Mouse (Mus musculus): ENCODE data around the gene Il22ra1. TPM values are rescaled to one million over a fixed set of nuclear protein-coding genes. Genes with fewer than 3 reads are reported as not detected.
"Not testable (repeated sequence)": the region's sequence is repeated elsewhere in the genome, so short reads cannot be mapped to it uniquely, and the experiment has no call there.

Il22ra1 gene
- polyA plus RNA-seq, 1 experiment from 2014 or later, result 0.37 TPM

DNA sequence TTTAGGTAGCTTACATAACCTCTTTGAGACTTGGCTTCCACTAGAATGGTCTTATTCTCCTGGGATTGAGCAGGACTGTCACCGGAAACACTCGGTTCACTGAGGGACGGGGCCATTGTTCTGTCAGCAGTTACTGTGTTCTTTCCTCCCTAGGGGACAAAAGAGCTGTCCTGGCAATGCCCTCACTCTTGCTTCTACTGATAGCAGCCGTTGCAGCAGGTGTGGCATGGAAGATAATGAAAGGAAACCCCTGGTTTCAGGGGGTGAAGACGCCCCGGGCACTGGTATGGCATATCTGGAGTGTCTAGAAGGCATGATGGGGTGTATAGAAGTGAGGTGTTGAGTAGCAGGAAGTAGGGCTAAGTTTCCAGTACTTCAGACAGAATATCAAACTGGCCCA, 24.0 kb upstream of the Il22ra1 start:
- H3K36me3 ChIP-seq, result no peaks in the 10 kb centered on the region
- ATAC-seq, result peak; percentile 53; the same call in 1 of the 2 replicates
- H3K4me2 ChIP-seq, result no peak overlapping the region
- WGBS (ENCODE audit: insufficient replicate concordance), result 20% methylated on average over 6 of the region's 6 CpGs
- H3K9me3 ChIP-seq (replicated peaks), result no peaks in the 10 kb centered on the region
- H3K4me1 ChIP-seq, result peaks cover 18% of the 10 kb centered on the region; the same call in 1 of the 2 replicates
- H3K27ac ChIP-seq, result no peak overlapping the region
- no peak overlapping the region for H3K4me3 ChIP-seq
- no peak overlapping the region for H3K9ac ChIP-seq
- H3K27me3 ChIP-seq (replicated peaks), result peaks cover 28% of the 10 kb centered on the region; the same call in 1 of the 2 replicates

GRCm38 (mm10) chr4:135706045-135706444, 21.9 kb upstream of the Il22ra1 start:
- Histone ChIP-seq H3K4me3 (no peak overlapping the region), H3K9me3 (replicated peaks) (no peaks in the 10 kb centered on the region), H3K36me3 (no peaks in the 10 kb centered on the region), H3K27ac (no peak overlapping the region), H3K4me1 (peaks cover 36% of the 10 kb centered on the region), H3K27me3 (replicated peaks) (peaks cover 19% of the 10 kb centered on the region; the same call in 1 of the 2 replicates), H3K4me2 (no peak overlapping the region), H3K9ac (no peak overlapping the region)
- ATAC-seq, result no peak
- WGBS (ENCODE audit: insufficient replicate concordance), result 65% methylated on average over 6 of the region's 6 CpGs

GRCm38 (mm10) chr4:135709072-135709564, 18.9 kb upstream of the Il22ra1 start:
- H3K27ac ChIP-seq, result no peak overlapping the region
- WGBS (ENCODE audit: insufficient replicate concordance), result 6% methylated on average over 8 of the region's 8 CpGs
- H3K36me3 ChIP-seq, result no peaks in the 10 kb centered on the region
- H3K4me2 ChIP-seq, result peak overlapping the region; percentile 54
- H3K9me3 ChIP-seq (replicated peaks), result no peaks in the 10 kb centered on the region
- peak; percentile 63; the same call in 1 of the 2 replicates for ATAC-seq
- H3K4me3 ChIP-seq, result peak overlapping the region; percentile 18; the same call in 1 of the 2 replicates
- H3K4me1 ChIP-seq, result peaks cover 24% of the 10 kb centered on the region
- H3K9ac ChIP-seq, result no peak overlapping the region
- peaks cover 21% of the 10 kb centered on the region; the same call in 1 of the 2 replicates for H3K27me3 ChIP-seq (replicated peaks)

- Histone ChIP-seq H3K4me1 (peaks cover 21% of the 10 kb centered on the region), H3K27ac (no peak overlapping the region), H3K36me3 (no peaks in the 10 kb centered on the region), H3K4me3 (no peak overlapping the region), H3K4me2 (0 out of 2 replicates have a peak overlapping the region, but pooled peaks have one; percentile 54), H3K9ac (peak overlapping the region; percentile 23; the same call in 1 of the 2 replicates), H3K9me3 (replicated peaks) (no peaks in the 10 kb centered on the region), H3K27me3 (replicated peaks) (peaks cover 18% of the 10 kb centered on the region; the same call in 1 of the 2 replicates)
- ATAC-seq, result no peak
- 59% methylated on average over 11 of the region's 11 CpGs for WGBS (ENCODE audit: insufficient replicate concordance)
Measured at GRCm38 (mm10) chr4:135709621-135710020, 18.4 kb upstream of the Il22ra1 start.

- Histone ChIP-seq H3K4me1 (peaks cover 21% of the 10 kb centered on the region), H3K27ac (no peak overlapping the region), H3K4me2 (no peak overlapping the region; the same call in 1 of the 2 replicates), H3K36me3 (no peaks in the 10 kb centered on the region), H3K4me3 (no peak overlapping the region), H3K27me3 (replicated peaks) (peaks cover 12% of the 10 kb centered on the region; the same call in 1 of the 2 replicates), H3K9ac (0 out of 2 replicates have a peak overlapping the region, but pooled peaks have one; percentile 9), H3K9me3 (replicated peaks) (no peaks in the 10 kb centered on the region)
- 22% methylated on average over 3 of the region's 3 CpGs for WGBS (ENCODE audit: insufficient replicate concordance)
- peak; percentile 72 for ATAC-seq
Measured at GRCm38 (mm10) chr4:135710392-135710791, 17.6 kb upstream of the Il22ra1 start.

DNA sequence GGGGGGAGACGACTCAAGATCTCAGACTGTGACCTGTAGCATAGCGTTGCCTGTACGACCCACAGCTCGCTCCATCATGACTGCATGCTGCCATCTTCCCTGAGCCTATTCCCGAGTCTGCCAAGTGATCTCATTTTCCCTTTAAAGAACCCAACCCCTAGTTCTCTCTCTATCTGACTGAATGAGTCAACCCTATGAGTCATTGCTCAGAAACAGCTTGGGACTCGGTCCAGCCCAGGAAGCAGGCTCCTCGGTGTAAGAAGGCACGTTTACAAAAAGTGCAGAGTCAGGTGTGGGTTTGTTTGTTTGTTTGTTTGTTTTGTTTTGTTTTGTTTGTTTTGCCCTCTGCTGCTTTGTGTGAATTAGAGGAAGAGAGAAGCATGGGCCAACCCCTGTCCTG, 13.2 kb upstream of the Il22ra1 start:
- H3K36me3 ChIP-seq, result no peaks in the 10 kb centered on the region
- H3K27ac ChIP-seq, result no peak overlapping the region
- no peak overlapping the region for H3K4me3 ChIP-seq
- H3K9ac ChIP-seq, result no peak overlapping the region
- H3K27me3 ChIP-seq (replicated peaks), result peaks cover 4% of the 10 kb centered on the region; the same call in 1 of the 2 replicates
- WGBS (ENCODE audit: insufficient replicate concordance), result 73% methylated on average over 8 of the region's 8 CpGs
- peaks cover 12% of the 10 kb centered on the region for H3K4me1 ChIP-seq
- ATAC-seq, result no peak
- no peaks in the 10 kb centered on the region for H3K9me3 ChIP-seq (replicated peaks)
- no peak overlapping the region for H3K4me2 ChIP-seq

GRCm38 (mm10) chr4:135716438-135716837, 11.5 kb upstream of the Il22ra1 start:
- H3K4me1 ChIP-seq; H3K4me3 ChIP-seq; H3K4me2 ChIP-seq; H3K27me3 ChIP-seq (replicated peaks); H3K36me3 ChIP-seq; H3K27ac ChIP-seq; H3K9me3 ChIP-seq (replicated peaks); ATAC-seq; H3K9ac ChIP-seq: not testable (repeated sequence)
- 86% methylated on average over 11 of the region's 11 CpGs for WGBS (ENCODE audit: insufficient replicate concordance)

DNA sequence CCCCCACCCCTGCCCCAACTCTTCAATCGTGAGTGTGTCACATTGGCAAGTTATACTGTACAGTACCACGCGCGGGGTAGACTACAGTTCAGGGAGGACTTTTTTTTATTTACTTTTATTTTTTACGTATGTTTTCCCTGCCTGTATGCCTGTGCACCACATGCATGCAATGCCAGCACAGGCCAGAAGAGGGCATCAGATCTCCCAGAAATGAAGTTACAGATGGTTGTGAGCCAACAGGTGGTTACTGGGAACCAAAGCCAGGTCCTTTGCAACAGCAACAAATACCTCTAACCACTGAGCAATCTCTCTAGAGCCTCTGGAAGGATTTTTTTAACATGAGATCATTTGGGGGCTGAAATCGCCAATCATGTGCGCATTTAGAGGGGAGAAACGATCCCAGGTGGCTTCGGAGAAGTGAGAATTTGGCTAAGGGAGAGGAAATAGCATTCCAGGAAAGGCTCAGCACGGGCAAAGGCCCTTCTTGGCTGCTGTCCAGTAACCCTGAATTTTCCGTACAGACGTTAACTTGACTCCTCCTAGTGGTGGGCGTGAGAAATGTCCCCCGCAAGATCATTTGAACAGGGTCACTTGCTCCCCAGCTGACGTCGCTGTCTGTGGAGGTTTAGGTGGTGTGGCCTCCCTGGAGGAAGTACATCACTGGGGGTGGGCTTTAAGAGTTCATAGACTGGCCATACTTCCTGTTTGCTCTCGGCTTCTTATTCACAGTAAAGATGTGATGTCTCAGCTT, 5.3 kb upstream of the Il22ra1 start:
- Histone ChIP-seq H3K9ac (no peak overlapping the region), H3K4me3 (no peak overlapping the region), H3K27ac (no peak overlapping the region), H3K4me2 (no peak overlapping the region), H3K36me3 (no peaks in the 10 kb centered on the region), H3K4me1 (peaks cover 7% of the 10 kb centered on the region), H3K9me3 (replicated peaks) (0 out of 2 replicates have a peak, but pooled peaks cover 8% of the 10 kb centered on the region), H3K27me3 (replicated peaks) (peaks cover 19% of the 10 kb centered on the region)
- WGBS (ENCODE audit: insufficient replicate concordance), result 69% methylated on average over 17 of the region's 17 CpGs
- no peak for ATAC-seq

- ATAC-seq, result no peak
- Histone ChIP-seq H3K4me2 (no peak overlapping the region), H3K36me3 (no peaks in the 10 kb centered on the region), H3K27ac (no peak overlapping the region), H3K4me1 (peaks cover 22% of the 10 kb centered on the region), H3K27me3 (replicated peaks) (peaks cover 51% of the 10 kb centered on the region), H3K9ac (no peak overlapping the region), H3K4me3 (no peak overlapping the region), H3K9me3 (replicated peaks) (0 out of 2 replicates have a peak, but pooled peaks cover 8% of the 10 kb centered on the region)
- 66% methylated on average over 11 of the region's 11 CpGs for WGBS (ENCODE audit: insufficient replicate concordance)
Measured at GRCm38 (mm10) chr4:135726416-135726815, 1.6 kb upstream of the Il22ra1 start.

- H3K36me3 ChIP-seq, result peaks cover 12% of the 10 kb centered on the region
- no peak overlapping the region for H3K4me3 ChIP-seq
- no peak for ATAC-seq
- H3K9me3 ChIP-seq (replicated peaks), result 0 out of 2 replicates have a peak, but pooled peaks cover 6% of the 10 kb centered on the region
- H3K27me3 ChIP-seq (replicated peaks), result peaks cover 46% of the 10 kb centered on the region
- no peak overlapping the region for H3K9ac ChIP-seq
- H3K27ac ChIP-seq, result no peak overlapping the region
- H3K4me2 ChIP-seq, result no peak overlapping the region
- 69% methylated on average over 9 of the region's 9 CpGs for WGBS (ENCODE audit: insufficient replicate concordance)
- H3K4me1 ChIP-seq, result peaks cover 22% of the 10 kb centered on the region
Measured at GRCm38 (mm10) chr4:135730204-135730603, 2.2 kb downstream of the Il22ra1 start.

DNA sequence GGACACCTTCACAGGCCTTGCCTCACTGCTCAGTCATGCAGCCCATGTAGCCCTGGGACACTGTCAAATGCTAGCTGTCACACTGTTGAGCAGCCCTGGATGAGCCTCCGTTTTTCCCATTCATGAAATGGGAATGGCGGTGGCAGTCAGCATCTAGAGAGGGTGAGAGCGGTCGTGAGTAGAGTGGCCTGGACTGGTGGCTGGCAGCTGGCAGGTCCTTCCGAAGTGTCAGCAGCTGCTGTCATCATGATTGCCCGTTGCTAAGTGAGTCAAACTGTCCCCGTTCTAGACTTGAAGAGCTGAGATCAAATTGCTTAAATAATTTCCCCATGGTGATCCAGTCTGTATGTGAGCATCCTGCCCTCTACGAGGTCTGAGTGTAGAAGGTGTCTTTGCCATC, 3.0 kb downstream of the Il22ra1 start:
- Histone ChIP-seq H3K36me3 (peaks cover 16% of the 10 kb centered on the region), H3K4me3 (no peak overlapping the region), H3K27me3 (replicated peaks) (peaks cover 46% of the 10 kb centered on the region), H3K4me2 (no peak overlapping the region), H3K4me1 (peaks cover 22% of the 10 kb centered on the region), H3K27ac (no peak overlapping the region), H3K9ac (no peak overlapping the region), H3K9me3 (replicated peaks) (0 out of 2 replicates have a peak, but pooled peaks cover 6% of the 10 kb centered on the region)
- ATAC-seq, result no peak
- WGBS (ENCODE audit: insufficient replicate concordance), result 72% methylated on average over 8 of the region's 8 CpGs

DNA sequence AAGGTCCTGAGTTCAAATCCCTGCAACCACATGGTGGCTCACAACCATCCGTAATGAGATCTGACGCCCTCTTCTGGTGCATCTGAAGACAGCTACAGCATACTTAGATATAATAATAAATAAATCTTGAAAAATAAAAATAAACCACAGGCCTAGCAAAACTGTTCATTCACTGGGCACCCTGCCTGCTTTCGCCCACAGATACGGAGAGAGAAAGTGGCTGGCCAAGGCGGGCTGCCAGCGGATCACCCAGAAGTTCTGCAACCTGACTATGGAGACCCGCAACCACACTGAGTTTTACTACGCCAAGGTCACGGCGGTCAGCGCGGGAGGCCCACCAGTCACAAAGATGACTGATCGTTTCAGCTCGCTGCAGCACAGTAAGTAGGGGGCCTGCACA, 5.9 kb downstream of the Il22ra1 start:
- H3K9ac ChIP-seq, result no peak overlapping the region
- peaks cover 28% of the 10 kb centered on the region for H3K27me3 ChIP-seq (replicated peaks)
- H3K9me3 ChIP-seq (replicated peaks), result 0 out of 2 replicates have a peak, but pooled peaks cover 6% of the 10 kb centered on the region
- no peak overlapping the region for H3K4me2 ChIP-seq
- H3K4me3 ChIP-seq, result no peak overlapping the region
- peaks cover 15% of the 10 kb centered on the region for H3K4me1 ChIP-seq
- 90% methylated on average over 14 of the region's 14 CpGs for WGBS (ENCODE audit: insufficient replicate concordance)
- ATAC-seq, result no peak
- peaks cover 16% of the 10 kb centered on the region for H3K36me3 ChIP-seq
- H3K27ac ChIP-seq, result no peak overlapping the region

All from liver, embryonic 12.5 days (tissue).